Mouse (Mus musculus) limb, embryonic 13.5 days (tissue): Measurements from ENCODE around the gene Bax. TPM values are rescaled to one million over a fixed set of nuclear protein-coding genes. Genes with fewer than 3 reads are reported as not detected.
A peak's percentile ranks its signal among the peaks of the same experiment; 100 is the strongest.
"Not testable (repeated sequence)": the region's sequence is repeated elsewhere in the genome, so short reads cannot be mapped to it uniquely, and the experiment has no call there.

Experiments used
- ATAC-seq: fragments of 200-750 bp; cut with Nextera tagmentation; 2 replicates; pipeline ENCODE4 v1.8.0; 2017; ENCODE audit warnings: low read depth, moderate number of reproducible peaks, moderate TSS enrichment; ENCODE audit not compliant: low FRiP score
- H3K27ac ChIP-seq: fragments of 300-500 bp; sonication (generic); 2 replicates; pipeline ENCODE4 v1.5.1; 2015; ENCODE audit warnings: inconsistent platforms, mild to moderate bottlenecking, moderate library complexity
- H3K27me3 ChIP-seq: fragments of 300-500 bp; sonication (generic); 2 replicates; pipeline ENCODE4 v1.6.1; 2015; ENCODE audit warnings: mild to moderate bottlenecking, inconsistent platforms
- H3K36me3 ChIP-seq: fragments of 300-500 bp; sonication (generic); 2 replicates; pipeline ENCODE4 v1.6.1; 2015; ENCODE audit warnings: inconsistent platforms, mild to moderate bottlenecking, moderate library complexity
- H3K4me1 ChIP-seq: fragments of 300-500 bp; sonication (generic); 2 replicates; pipeline ENCODE4 v1.6.1; 2015; ENCODE audit warnings: inconsistent platforms
- H3K4me2 ChIP-seq: fragments of 300-500 bp; sonication (generic); replicated peaks from 2 replicates; pipeline ENCODE4 v1.6.1; 2015; ENCODE audit warnings: inconsistent platforms, mild to moderate bottlenecking, moderate library complexity
- H3K4me3 ChIP-seq: fragments of 300-500 bp; sonication (generic); 2 replicates; pipeline ENCODE4 v1.5.1; 2015; ENCODE audit warnings: moderate library complexity, mild to moderate bottlenecking, inconsistent platforms
- H3K9ac ChIP-seq: fragments of 300-500 bp; sonication (generic); 2 replicates; pipeline ENCODE4 v1.6.1; 2015; ENCODE audit warnings: mild to moderate bottlenecking, inconsistent platforms
- H3K9me3 ChIP-seq: fragments of 300-500 bp; sonication (generic); 2 replicates; pipeline ENCODE4 v1.6.1; 2016; ENCODE audit warnings: inconsistent platforms
- WGBS: fragments of 180-500 bp; shearing (Covaris S2); methylation state at CpG from one replicate; pipeline ENCODE4 v1.1.7; 2015; 5-methylcytosine and 5-hydroxymethylcytosine counted together
- polyA plus RNA-seq: library from polyadenylated mRNA; unstranded; fragments of >200 nt; fragmentation: Nextera tagmentation; extraction: Ambion mirVana; gene quantifications from 2 replicates; pipeline ENCODE4 v1.2.1, GENCODE M21; 2015

Bax gene
- polyA plus RNA-seq, 1 experiment from 2014 or later, result 170 TPM

DNA sequence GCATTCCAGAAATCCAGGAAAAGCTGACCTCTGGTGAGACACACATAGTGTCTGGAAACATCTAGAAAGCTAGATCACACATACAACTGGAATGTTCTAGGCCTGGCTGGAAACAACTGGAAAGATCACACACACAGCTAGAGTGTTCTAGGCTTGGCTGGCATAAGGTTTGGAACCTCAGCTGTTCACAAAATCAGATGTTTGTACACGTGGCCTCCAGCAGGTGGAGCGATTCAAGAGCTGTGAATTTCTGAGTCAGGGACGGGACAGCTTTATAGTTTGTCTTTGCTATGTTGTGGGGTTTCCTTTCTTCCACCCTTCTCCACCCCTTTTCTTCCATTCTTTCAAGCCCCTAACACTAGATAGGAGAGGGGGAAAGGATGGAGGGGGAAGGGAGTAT lies 10.3 kb upstream of the Bax start:
- H3K9me3 ChIP-seq, result no peaks in the 10 kb centered on the region
- 0 out of 2 replicates have a peak, but pooled peaks cover 3% of the 10 kb centered on the region for H3K4me1 ChIP-seq
- H3K27me3 ChIP-seq, result no peaks in the 10 kb centered on the region
- no peaks in the 10 kb centered on the region for H3K36me3 ChIP-seq
- no peak for ATAC-seq
- H3K9ac ChIP-seq, result no peak overlapping the region
- no peak overlapping the region for H3K4me3 ChIP-seq
- WGBS, result 12% methylated on average over 3 of the region's 3 CpGs
- no peak overlapping the region; the same call in 1 of the 2 replicates for H3K27ac ChIP-seq
- H3K4me2 ChIP-seq, result no peak overlapping the region

- no peak overlapping the region for H3K4me3 ChIP-seq
- 43% methylated on average over 1 of the region's 1 CpGs for WGBS
- no peak overlapping the region for H3K4me2 ChIP-seq
- ATAC-seq, result no peak
- no peaks in the 10 kb centered on the region for H3K9me3 ChIP-seq
- H3K27ac ChIP-seq, result no peak overlapping the region
- no peak overlapping the region for H3K9ac ChIP-seq
- H3K36me3 ChIP-seq, result no peaks in the 10 kb centered on the region
- 0 out of 2 replicates have a peak, but pooled peaks cover 3% of the 10 kb centered on the region for H3K4me1 ChIP-seq
- H3K27me3 ChIP-seq, result no peaks in the 10 kb centered on the region
Measured at GRCm38 (mm10) chr7:45476453-45476852, 9.8 kb upstream of the Bax start.

DNA sequence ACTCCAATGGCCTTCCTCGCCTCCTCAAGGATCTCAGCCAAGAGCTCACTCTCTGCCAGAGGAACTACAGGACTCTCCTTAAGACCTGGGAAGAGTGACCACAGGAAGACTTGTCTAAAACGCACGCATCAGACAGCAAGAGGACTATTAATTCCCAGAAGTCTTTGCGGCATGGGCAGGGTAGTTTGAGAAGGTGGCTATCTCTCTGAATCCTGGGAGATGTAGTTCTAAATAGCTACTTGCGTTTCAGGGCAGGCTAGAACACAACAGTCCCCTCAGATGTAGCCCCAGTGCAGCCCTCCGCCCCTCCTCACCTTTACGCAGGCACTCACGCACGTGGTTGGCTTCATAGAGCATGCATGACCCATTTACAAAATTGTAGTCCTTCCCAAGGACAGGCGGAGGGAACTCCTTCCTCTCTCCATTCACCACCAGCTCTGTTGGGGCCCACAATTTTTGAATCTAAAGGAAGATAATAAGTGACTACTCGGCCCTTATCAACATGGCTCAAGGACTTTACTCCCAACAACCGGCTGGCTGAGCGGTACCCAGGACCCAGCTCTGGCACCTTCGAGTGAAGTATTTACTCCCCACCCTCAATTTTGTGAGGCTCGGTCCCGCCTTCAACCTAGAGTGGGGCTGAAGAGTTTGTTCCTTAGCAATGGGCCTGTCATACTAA lies 8.7 kb upstream of the Bax start:
- Histone ChIP-seq H3K9me3 (no peaks in the 10 kb centered on the region), H3K4me3 (peak overlapping the region; percentile 24), H3K9ac (peak overlapping the region; percentile 48), H3K27ac (no peak overlapping the region), H3K36me3 (no peaks in the 10 kb centered on the region), H3K27me3 (no peaks in the 10 kb centered on the region), H3K4me1 (0 out of 2 replicates have a peak, but pooled peaks cover 3% of the 10 kb centered on the region), H3K4me2 (peak overlapping the region; percentile 51)
- ATAC-seq, result no peak
- 64% methylated on average over 16 of the region's 16 CpGs for WGBS

- no peak overlapping the region for H3K4me2 ChIP-seq
- H3K4me3 ChIP-seq, result no peak overlapping the region
- H3K9me3 ChIP-seq, result no peaks in the 10 kb centered on the region
- H3K27me3 ChIP-seq, result no peaks in the 10 kb centered on the region
- 6% methylated on average over 3 of the region's 3 CpGs for WGBS
- H3K4me1 ChIP-seq, result peaks cover 9% of the 10 kb centered on the region
- no peak for ATAC-seq
- no peak overlapping the region for H3K9ac ChIP-seq
- H3K27ac ChIP-seq, result no peak overlapping the region
- no peaks in the 10 kb centered on the region for H3K36me3 ChIP-seq
Measured at GRCm38 (mm10) chr7:45470869-45471268, 4.2 kb upstream of the Bax start.

DNA sequence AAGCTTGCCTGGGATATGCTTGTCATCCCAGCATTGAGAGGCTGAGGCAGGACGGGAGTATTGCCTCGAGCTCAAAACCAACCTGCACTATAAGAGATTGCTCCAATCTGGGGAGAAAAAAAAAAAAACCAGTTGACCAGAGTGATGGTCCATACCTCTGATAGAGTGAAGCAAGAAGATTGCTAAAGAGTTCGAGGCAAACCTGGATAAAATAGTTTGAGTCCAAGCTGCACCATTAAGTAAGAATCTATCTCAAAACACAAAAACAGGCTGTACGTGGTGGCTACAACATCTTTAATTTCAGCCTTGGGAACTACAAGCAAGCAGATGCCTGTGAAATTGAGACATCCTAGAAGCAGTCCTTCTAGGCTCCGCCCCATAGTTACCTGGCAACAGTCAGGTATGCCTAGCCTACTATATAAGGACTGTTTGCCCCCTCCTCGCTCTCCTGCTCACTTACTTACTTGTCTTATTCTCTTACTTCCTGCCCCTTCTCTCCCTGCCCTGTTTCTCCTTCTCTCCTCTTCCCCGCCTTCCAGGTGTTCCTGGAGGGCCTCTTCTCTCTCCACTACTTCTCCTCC lies 482 bp upstream of the Bax start:
- H3K9me3 ChIP-seq, result no peaks in the 10 kb centered on the region
- H3K27me3 ChIP-seq, result no peaks in the 10 kb centered on the region
- peak overlapping the region; percentile 70 for H3K4me2 ChIP-seq
- H3K27ac ChIP-seq, result no peak overlapping the region
- ATAC-seq, result no peak
- peak overlapping the region; percentile 43; the same call in 1 of the 2 replicates for H3K9ac ChIP-seq
- peak overlapping the region; percentile 85 for H3K4me3 ChIP-seq
- peaks cover 15% of the 10 kb centered on the region for H3K4me1 ChIP-seq
- WGBS, result 25% methylated on average over 7 of the region's 7 CpGs
- peaks cover 35% of the 10 kb centered on the region for H3K36me3 ChIP-seq

DNA sequence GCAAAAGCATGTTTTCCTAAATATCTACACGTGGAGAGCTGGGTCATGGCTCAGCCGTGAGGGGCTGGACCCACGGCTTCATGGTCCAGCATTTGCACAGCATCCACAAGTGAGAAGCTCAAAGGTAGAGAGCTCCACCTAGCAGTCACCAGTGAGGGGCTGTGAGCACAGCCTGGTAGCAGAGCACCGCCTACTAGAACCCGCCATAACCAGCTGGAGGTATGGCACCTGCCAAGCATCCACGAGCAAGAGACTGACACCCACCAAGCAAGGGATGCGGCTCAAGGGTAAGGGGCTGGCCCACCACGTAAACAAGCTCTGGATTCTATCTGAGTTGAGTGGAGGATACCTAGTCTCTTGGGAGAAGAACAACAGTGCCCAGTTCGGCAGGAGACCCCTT lies 1.1 kb downstream of the Bax start:
- peaks cover 41% of the 10 kb centered on the region for H3K36me3 ChIP-seq
- H3K27me3 ChIP-seq, result no peaks in the 10 kb centered on the region
- no peaks in the 10 kb centered on the region for H3K9me3 ChIP-seq
- H3K4me1 ChIP-seq, result peaks cover 27% of the 10 kb centered on the region
- no peak overlapping the region for H3K27ac ChIP-seq
- H3K4me2 ChIP-seq, result peak overlapping the region; percentile 70
- H3K4me3 ChIP-seq, result peak overlapping the region; percentile 85
- H3K9ac ChIP-seq, result peak overlapping the region; percentile 83
- 82% methylated on average over 9 of the region's 9 CpGs for WGBS
- ATAC-seq, result no peak

GRCm38 (mm10) chr7:45465112-45465511 lies 1.6 kb downstream of the Bax start:
- Histone ChIP-seq H3K27me3 (no peaks in the 10 kb centered on the region), H3K27ac (no peak overlapping the region), H3K4me2 (peak overlapping the region; percentile 70; the same call in 1 of the 2 replicates), H3K4me3 (peak overlapping the region; percentile 85; the same call in 1 of the 2 replicates), H3K36me3 (peaks cover 41% of the 10 kb centered on the region), H3K9ac (peak overlapping the region; percentile 83), H3K9me3 (no peaks in the 10 kb centered on the region), H3K4me1 (peaks cover 31% of the 10 kb centered on the region)
- WGBS, result 96% methylated on average over 12 of the region's 12 CpGs
- no peak for ATAC-seq

DNA sequence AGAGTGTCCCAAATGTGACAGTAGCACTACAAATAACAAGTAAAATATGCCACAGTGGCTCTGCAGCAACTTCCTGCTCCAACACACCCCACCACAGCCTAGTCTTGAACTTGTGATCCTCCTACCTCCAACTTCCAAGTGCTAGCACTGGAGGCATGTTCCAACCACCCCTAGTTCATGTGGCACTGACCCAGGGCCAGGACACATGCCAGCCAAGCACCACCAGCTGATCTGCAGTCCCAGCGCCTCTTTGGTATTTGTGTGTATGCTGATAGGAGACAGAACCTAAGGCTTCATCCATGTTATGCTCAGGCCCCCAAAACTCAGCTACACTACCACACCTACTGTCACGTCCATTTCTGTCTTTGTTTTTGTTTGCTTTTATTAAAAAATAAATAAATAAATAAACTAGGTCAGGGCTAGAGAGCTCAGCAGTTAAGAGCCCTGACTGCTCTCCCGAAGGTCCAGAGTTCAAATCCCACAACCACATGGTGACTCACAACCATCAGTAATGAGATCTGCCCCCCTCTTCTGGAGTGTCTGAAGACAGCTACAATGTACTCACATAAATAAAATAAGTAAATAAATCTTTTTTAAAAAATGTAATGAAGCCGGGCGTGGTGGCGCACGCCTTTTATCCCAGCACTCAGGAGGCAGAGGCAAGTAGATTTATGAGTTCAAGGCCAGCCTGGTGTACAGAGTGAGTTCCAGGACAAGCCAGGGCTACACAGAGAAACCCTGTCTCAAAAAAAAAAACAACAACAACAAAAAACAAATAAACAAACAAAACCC lies 2.5 kb downstream of the Bax start:
- no peak for ATAC-seq
- WGBS, result 92% methylated on average over 7 of the region's 7 CpGs

DNA sequence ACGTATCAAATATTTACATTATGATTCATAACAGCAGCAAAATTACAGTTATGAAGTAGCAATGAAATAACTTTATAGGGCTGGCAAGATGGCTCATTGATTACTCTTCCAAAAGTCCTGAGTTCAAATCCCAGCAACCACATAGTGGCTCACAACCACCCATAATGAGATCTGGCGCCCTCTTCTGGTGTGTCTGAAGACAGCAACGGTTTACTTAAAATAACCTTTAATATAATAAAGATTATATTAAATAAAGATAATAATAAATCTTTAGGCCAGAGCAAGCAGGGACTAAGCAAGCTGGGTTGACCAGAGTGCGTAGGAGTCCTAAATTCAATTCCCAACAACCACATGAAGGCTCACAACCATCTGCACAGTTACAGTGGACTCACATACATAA lies 3.8 kb downstream of the Bax start:
- H3K4me3 ChIP-seq, H3K4me2 ChIP-seq, H3K27ac ChIP-seq, H3K27me3 ChIP-seq, H3K9me3 ChIP-seq, ATAC-seq, H3K9ac ChIP-seq: not testable (repeated sequence)
- H3K36me3 ChIP-seq, result peaks cover 49% of the 10 kb centered on the region
- peaks cover 38% of the 10 kb centered on the region for H3K4me1 ChIP-seq
- WGBS, result 76% methylated on average over 4 of the region's 4 CpGs

More for the DNA sequence above, 2.5 kb downstream of the Bax start:
- H3K4me2 ChIP-seq, result no peak overlapping the region
- no peak overlapping the region for H3K27ac ChIP-seq
- no peak overlapping the region for H3K9ac ChIP-seq
- H3K36me3 ChIP-seq, result peaks cover 41% of the 10 kb centered on the region
- H3K9me3 ChIP-seq, result no peaks in the 10 kb centered on the region
- no peak overlapping the region for H3K4me3 ChIP-seq
- peaks cover 33% of the 10 kb centered on the region for H3K4me1 ChIP-seq
- no peaks in the 10 kb centered on the region for H3K27me3 ChIP-seq

DNA sequence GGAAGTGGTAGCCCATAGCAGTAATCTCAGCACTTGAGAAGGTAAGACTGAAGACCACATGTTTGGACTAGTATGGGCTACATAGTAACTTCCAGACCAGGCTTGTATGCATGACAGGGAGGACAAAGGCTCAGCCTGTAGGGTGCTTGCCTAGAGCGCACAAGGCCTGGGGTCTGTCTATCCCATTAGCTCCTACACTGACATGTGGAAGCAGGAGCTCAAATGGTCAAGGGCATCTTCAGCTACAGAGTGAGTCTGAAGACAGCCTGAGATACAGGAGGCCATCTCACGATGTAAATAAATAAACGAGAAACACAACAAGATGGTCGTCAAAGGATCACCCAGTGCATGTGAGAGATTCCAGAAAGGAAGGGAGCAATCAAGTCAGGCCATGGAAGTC lies 4.4 kb downstream of the Bax start:
- ATAC-seq, result no peak
- no peak overlapping the region for H3K27ac ChIP-seq
- H3K9ac ChIP-seq, result no peak overlapping the region
- H3K36me3 ChIP-seq, result peaks cover 54% of the 10 kb centered on the region
- no peak overlapping the region for H3K4me3 ChIP-seq
- peaks cover 42% of the 10 kb centered on the region for H3K4me1 ChIP-seq
- WGBS, result 78% methylated on average over 4 of the region's 4 CpGs
- H3K4me2 ChIP-seq, result no peak overlapping the region
- H3K27me3 ChIP-seq, result no peaks in the 10 kb centered on the region
- H3K9me3 ChIP-seq, result no peaks in the 10 kb centered on the region

GRCm38 (mm10) chr7:45461781-45462180 lies 4.9 kb downstream of the Bax start:
- 89% methylated on average over 4 of the region's 4 CpGs for whole genome bisulfite sequencing

GRCm38 (mm10) chr7:45461326-45461725 lies 5.4 kb downstream of the Bax start:
- peaks cover 62% of the 10 kb centered on the region for H3K36me3 ChIP-seq
- WGBS, result 67% methylated on average over 4 of the region's 5 CpGs
- no peaks in the 10 kb centered on the region for H3K9me3 ChIP-seq
- ATAC-seq, result no peak
- H3K4me2 ChIP-seq, result peak overlapping the region; percentile 66; the same call in 1 of the 2 replicates
- H3K4me1 ChIP-seq, result peaks cover 49% of the 10 kb centered on the region
- no peak overlapping the region for H3K9ac ChIP-seq
- H3K27ac ChIP-seq, result peak overlapping the region; percentile 85
- H3K27me3 ChIP-seq, result no peaks in the 10 kb centered on the region
- H3K4me3 ChIP-seq, result no peak overlapping the region

More at GRCm38 (mm10) chr7:45461781-45462180, 4.9 kb downstream of the Bax start:
- H3K4me3 ChIP-seq, result no peak overlapping the region
- peaks cover 60% of the 10 kb centered on the region for H3K36me3 ChIP-seq
- peaks cover 44% of the 10 kb centered on the region for H3K4me1 ChIP-seq
- no peak for ATAC-seq
- no peaks in the 10 kb centered on the region for H3K9me3 ChIP-seq
- H3K4me2 ChIP-seq, result no peak overlapping the region
- no peak overlapping the region for H3K9ac ChIP-seq
- H3K27ac ChIP-seq, result no peak overlapping the region; the same call in 1 of the 2 replicates
- H3K27me3 ChIP-seq, result no peaks in the 10 kb centered on the region
